Mouse (Mus musculus): Measurements from ENCODE around the gene Phgdh.

DNA sequence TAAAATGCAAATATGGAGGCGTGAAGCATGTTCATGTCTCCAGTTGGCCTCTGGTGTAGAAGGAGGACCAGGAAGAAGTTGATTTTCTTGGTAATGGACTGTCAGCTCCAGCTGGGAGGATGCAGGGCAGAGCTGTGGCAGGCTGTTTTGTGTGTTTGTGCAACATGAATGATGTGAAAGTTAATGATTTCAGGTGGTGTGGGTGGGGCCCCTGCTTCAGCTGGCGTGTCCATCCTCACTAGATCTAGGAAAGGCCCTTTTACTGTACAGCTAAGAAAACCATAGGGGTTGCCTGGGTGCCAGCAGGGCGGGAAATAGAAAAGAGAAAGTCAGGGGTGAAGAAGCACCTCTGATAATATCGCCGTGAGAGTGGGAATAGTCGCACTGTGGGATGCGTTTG, 48.0 kb upstream of the Phgdh start:
- TF ChIP-seq POLR2A (IDR thresholded peaks at IDR 0.05; ENCODE audit: borderline replicate concordance, extremely low read depth, insufficient read depth, insufficient read length, poor library complexity, severe bottlenecking) = no peak
- no peak for TF ChIP-seq CTCF (IDR thresholded peaks at IDR 0.05; ENCODE audit: borderline replicate concordance, extremely low read depth, insufficient read depth, insufficient read length)
